Mouse (Mus musculus) midbrain, embryonic 16.5 days (tissue): ENCODE data around the gene Ankrd13d. TPM values are rescaled to one million over a fixed set of nuclear protein-coding genes. Genes with fewer than 3 reads are reported as not detected.

Experiments used
- ATAC-seq: fragments of 200-750 bp; cut with Nextera tagmentation; 2 replicates; pipeline ENCODE4 v1.8.0; 2017; ENCODE audit warnings: moderate TSS enrichment
- H3K27ac ChIP-seq: fragments of 300-500 bp; sonication (generic); 2 replicates; pipeline ENCODE4 v1.5.1; 2014; ENCODE audit warnings: mild to moderate bottlenecking, low read length, mixed read lengths
- H3K27me3 ChIP-seq: fragments of 300-500 bp; sonication (generic); 2 replicates; pipeline ENCODE4 v1.6.1; 2014; ENCODE audit warnings: low read depth, low read length, mixed read lengths; ENCODE audit not compliant: control insufficient read depth, insufficient read depth
- H3K36me3 ChIP-seq: fragments of 300-500 bp; sonication (generic); 2 replicates; pipeline ENCODE4 v1.6.1; 2014; ENCODE audit warnings: mild to moderate bottlenecking, low read length, moderate library complexity, mixed read lengths; ENCODE audit not compliant: control insufficient read depth, insufficient read depth
- H3K4me1 ChIP-seq: fragments of 300-500 bp; sonication (generic); 2 replicates; pipeline ENCODE4 v1.6.1; 2014; ENCODE audit warnings: mild to moderate bottlenecking, low read length, mixed read lengths; ENCODE audit not compliant: control insufficient read depth, insufficient read depth
- H3K4me2 ChIP-seq: fragments of 300-500 bp; sonication (generic); 2 replicates; pipeline ENCODE4 v1.6.1; 2014; ENCODE audit warnings: mild to moderate bottlenecking, low read length, mixed read lengths
- H3K4me3 ChIP-seq: fragments of 300-500 bp; sonication (generic); 2 replicates; pipeline ENCODE4 v1.5.1; 2014; ENCODE audit warnings: low read depth, mild to moderate bottlenecking, low read length, moderate library complexity, mixed read lengths
- H3K9ac ChIP-seq: fragments of 300-500 bp; sonication (generic); 2 replicates; pipeline ENCODE4 v1.6.1; 2014; ENCODE audit warnings: low read depth, low read length, mixed read lengths
- H3K9me3 ChIP-seq: fragments of 300-500 bp; sonication (generic); replicated peaks from 2 replicates; pipeline ENCODE4 v1.6.1; 2014; ENCODE audit warnings: mild to moderate bottlenecking, low read length, mixed read lengths; ENCODE audit not compliant: control insufficient read depth, poor library complexity, severe bottlenecking
- WGBS: fragments of 180-500 bp; shearing (Covaris S2); extraction: QIAGEN DNeasy Blood & Tissue Kit; methylation state at CpG from one replicate; pipeline ENCODE4 v1.1.7; 2014; 5-methylcytosine and 5-hydroxymethylcytosine counted together
- polyA plus RNA-seq: library from polyadenylated mRNA; unstranded; fragments of >200 nt; fragmentation: Nextera tagmentation; extraction: Ambion mirVana; gene quantifications from 2 replicates; pipeline ENCODE4 v1.2.1, GENCODE M21; 2015

The Ankrd13d gene
- polyA plus RNA-seq, 1 experiment from 2014 or later: 65.7 TPM

- Histone ChIP-seq H3K27me3 (no peaks in the 10 kb centered on the region), H3K9me3 (no peaks in the 10 kb centered on the region), H3K27ac (no peak overlapping the region), H3K36me3 (no peaks in the 10 kb centered on the region), H3K9ac (no peak overlapping the region), H3K4me2 (no peak overlapping the region), H3K4me1 (no peaks in the 10 kb centered on the region), H3K4me3 (no peak overlapping the region)
- no peak for ATAC-seq
- WGBS: 81% methylated on average over 8 of the region's 8 CpGs
Measured at GRCm38 (mm10) chr19:4240247-4240668, 42.7 kb downstream of the Ankrd13d start.

DNA sequence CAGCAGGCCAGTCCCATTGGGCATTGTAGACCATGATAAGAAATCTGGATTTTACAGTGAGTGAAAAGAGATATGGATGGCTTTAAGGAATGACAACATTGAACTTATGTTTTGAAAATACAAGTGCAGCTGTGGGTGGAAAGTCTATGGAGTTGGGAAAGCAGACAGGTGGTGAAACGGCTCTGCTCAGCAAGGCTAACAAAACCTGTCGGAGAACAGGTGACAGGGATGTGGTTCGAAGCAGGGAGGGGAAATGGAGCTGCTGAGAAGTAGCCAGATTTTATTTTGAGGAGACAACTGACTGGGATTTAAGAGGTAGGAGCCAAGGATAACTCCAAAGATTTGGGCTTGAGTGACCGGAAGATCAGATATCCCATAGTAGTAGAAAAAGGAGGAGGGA is 48.4 kb downstream of the Ankrd13d start:
- Histone ChIP-seq H3K9ac (no peak overlapping the region), H3K4me3 (no peak overlapping the region), H3K36me3 (no peaks in the 10 kb centered on the region), H3K4me1 (peaks cover 11% of the 10 kb centered on the region), H3K27ac (no peak overlapping the region), H3K9me3 (no peaks in the 10 kb centered on the region), H3K27me3 (peaks cover 5% of the 10 kb centered on the region; the same call in 1 of the 2 replicates), H3K4me2 (no peak overlapping the region)
- ATAC-seq: no peak
- 70% methylated on average over 4 of the region's 4 CpGs for WGBS

GRCm38 (mm10) chr19:4232651-4233050 is 50.3 kb downstream of the Ankrd13d start:
- peaks cover 11% of the 10 kb centered on the region for H3K4me1 ChIP-seq
- H3K4me3 ChIP-seq: no peak overlapping the region; the same call in 1 of the 2 replicates
- no peak for ATAC-seq
- H3K9me3 ChIP-seq: no peaks in the 10 kb centered on the region
- H3K9ac ChIP-seq: peak overlapping the region; percentile 75; the same call in 1 of the 2 replicates
- H3K27me3 ChIP-seq: peaks cover 5% of the 10 kb centered on the region; the same call in 1 of the 2 replicates
- H3K27ac ChIP-seq: no peak overlapping the region
- no peaks in the 10 kb centered on the region for H3K36me3 ChIP-seq
- peak overlapping the region; percentile 83 for H3K4me2 ChIP-seq
- 80% methylated on average over 7 of the region's 7 CpGs for WGBS

DNA sequence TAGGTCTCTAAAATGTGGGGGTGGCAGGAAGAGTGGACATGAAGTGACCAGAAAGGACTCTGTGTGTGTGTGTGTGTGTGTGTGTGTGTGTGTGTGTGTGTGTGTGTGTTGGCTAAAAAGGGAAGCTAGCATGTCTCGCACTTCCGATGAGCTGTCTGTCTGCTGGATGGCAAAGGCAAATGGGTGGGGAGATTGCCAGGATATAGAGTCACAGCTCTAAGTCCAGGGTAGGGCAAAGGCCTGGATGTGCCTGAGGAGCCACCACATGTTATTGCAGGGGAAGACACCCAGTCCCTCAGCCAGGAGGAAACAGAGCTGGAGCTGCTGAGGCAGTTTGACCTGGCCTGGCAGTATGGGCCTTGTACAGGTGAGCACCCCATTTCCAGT is 50.8 kb downstream of the Ankrd13d start:
- Histone ChIP-seq H3K4me2 (peak overlapping the region; percentile 83), H3K9ac (peak overlapping the region; percentile 75), H3K4me3 (peak overlapping the region; percentile 64), H3K27ac (peak overlapping the region; percentile 76; the same call in 1 of the 2 replicates), H3K36me3 (no peaks in the 10 kb centered on the region), H3K27me3 (peaks cover 5% of the 10 kb centered on the region; the same call in 1 of the 2 replicates), H3K9me3 (no peaks in the 10 kb centered on the region), H3K4me1 (peaks cover 11% of the 10 kb centered on the region)
- peak; percentile 37; the same call in 1 of the 2 replicates for ATAC-seq
- 24% methylated on average over 2 of the region's 2 CpGs for WGBS

GRCm38 (mm10) chr19:4231253-4232185 is 51.4 kb downstream of the Ankrd13d start, which contains the start of gene Pold4:
Gene Pold4, plus strand, starts transcription at chr19:4231899.
- WGBS: 10% methylated on average over 26 of the region's 26 CpGs
- peak within 1 kb of the TSS; percentile 64 for H3K4me3 ChIP-seq

GRCm38 (mm10) chr19:4230415-4230814 is 52.5 kb downstream of the Ankrd13d start:
- Histone ChIP-seq H3K27me3 (peaks cover 5% of the 10 kb centered on the region; the same call in 1 of the 2 replicates), H3K9ac (no peak overlapping the region), H3K4me2 (no peak overlapping the region), H3K36me3 (no peaks in the 10 kb centered on the region), H3K9me3 (no peaks in the 10 kb centered on the region), H3K27ac (no peak overlapping the region), H3K4me3 (no peak overlapping the region), H3K4me1 (peaks cover 11% of the 10 kb centered on the region)
- WGBS: 79% methylated on average over 8 of the region's 8 CpGs
- ATAC-seq: no peak

More at GRCm38 (mm10) chr19:4231253-4232185, 51.4 kb downstream of the Ankrd13d start, which contains the start of gene Pold4:
- Histone ChIP-seq H3K27ac (peak within 1 kb of the TSS; percentile 76), H3K9me3 (no peaks in the 10 kb centered on the region), H3K4me1 (peaks cover 11% of the 10 kb centered on the region), H3K9ac (peak within 1 kb of the TSS; percentile 75), H3K27me3 (peaks cover 5% of the 10 kb centered on the region; the same call in 1 of the 2 replicates), H3K36me3 (no peaks in the 10 kb centered on the region), H3K4me2 (peak within 1 kb of the TSS; percentile 83)
- peak; percentile 92 for ATAC-seq

DNA sequence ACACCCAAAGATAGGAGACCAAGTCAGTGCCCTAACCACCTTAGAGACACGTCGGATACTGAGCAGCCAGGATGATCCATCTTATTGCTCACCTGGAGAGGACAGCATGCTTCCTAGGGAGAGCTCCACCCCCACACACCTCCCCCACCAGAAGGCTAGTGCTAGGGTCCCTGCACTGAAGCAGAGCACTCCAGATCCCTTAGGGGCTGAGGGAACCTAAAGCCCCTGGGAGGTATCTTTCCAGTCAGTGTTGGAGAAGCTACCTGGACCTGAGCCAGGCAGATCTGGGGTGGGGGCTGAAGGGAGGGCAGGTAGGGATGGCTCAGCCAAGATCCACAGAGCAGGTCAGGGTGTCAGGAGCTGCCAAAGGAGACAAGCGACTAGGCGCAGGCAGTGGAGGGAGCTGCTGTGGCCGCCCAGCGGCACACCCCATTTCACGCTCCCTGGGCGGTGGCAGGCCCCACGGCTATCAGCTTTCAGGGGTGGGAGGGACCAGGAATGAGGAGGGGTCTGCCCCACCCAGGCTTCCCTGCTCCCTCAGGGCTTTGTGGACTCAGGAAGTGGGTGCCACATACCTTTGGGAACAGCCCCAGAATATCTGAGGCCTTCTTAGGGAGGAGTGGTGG is 53.4 kb downstream of the Ankrd13d start:
- no peak for ATAC-seq

GRCm38 (mm10) chr19:4228891-4229290 is 54.0 kb downstream of the Ankrd13d start:
- 71% methylated on average over 4 of the region's 4 CpGs for WGBS
- no peak for ATAC-seq
- no peak overlapping the region for H3K27ac ChIP-seq

More for the DNA sequence above, 53.4 kb downstream of the Ankrd13d start:
- Histone ChIP-seq H3K27ac (no peak overlapping the region), H3K4me3 (no peak overlapping the region), H3K27me3 (peaks cover 5% of the 10 kb centered on the region; the same call in 1 of the 2 replicates), H3K9ac (0 out of 2 replicates have a peak overlapping the region, but pooled peaks have one; percentile 20), H3K4me1 (peaks cover 11% of the 10 kb centered on the region), H3K9me3 (no peaks in the 10 kb centered on the region), H3K36me3 (no peaks in the 10 kb centered on the region), H3K4me2 (no peak overlapping the region)
- WGBS: 34% methylated on average over 9 of the region's 9 CpGs

More at GRCm38 (mm10) chr19:4228891-4229290, 54.0 kb downstream of the Ankrd13d start:
- H3K36me3 ChIP-seq: no peaks in the 10 kb centered on the region
- no peaks in the 10 kb centered on the region for H3K9me3 ChIP-seq
- H3K27me3 ChIP-seq: peaks cover 5% of the 10 kb centered on the region; the same call in 1 of the 2 replicates
- H3K4me2 ChIP-seq: no peak overlapping the region
- H3K9ac ChIP-seq: no peak overlapping the region
- H3K4me3 ChIP-seq: no peak overlapping the region
- peaks cover 11% of the 10 kb centered on the region for H3K4me1 ChIP-seq
